Mouse (Mus musculus): ENCODE data around the gene Cped1. TPM values are rescaled to one million over a fixed set of nuclear protein-coding genes. Genes with fewer than 3 reads are reported as not detected.
"Not testable (repeated sequence)": the region's sequence is repeated elsewhere in the genome, so short reads cannot be mapped to it uniquely, and the experiment has no call there.

Cped1 gene
- total RNA-seq, 2 experiments from 2014 or later, result 2.2 TPM

DNA sequence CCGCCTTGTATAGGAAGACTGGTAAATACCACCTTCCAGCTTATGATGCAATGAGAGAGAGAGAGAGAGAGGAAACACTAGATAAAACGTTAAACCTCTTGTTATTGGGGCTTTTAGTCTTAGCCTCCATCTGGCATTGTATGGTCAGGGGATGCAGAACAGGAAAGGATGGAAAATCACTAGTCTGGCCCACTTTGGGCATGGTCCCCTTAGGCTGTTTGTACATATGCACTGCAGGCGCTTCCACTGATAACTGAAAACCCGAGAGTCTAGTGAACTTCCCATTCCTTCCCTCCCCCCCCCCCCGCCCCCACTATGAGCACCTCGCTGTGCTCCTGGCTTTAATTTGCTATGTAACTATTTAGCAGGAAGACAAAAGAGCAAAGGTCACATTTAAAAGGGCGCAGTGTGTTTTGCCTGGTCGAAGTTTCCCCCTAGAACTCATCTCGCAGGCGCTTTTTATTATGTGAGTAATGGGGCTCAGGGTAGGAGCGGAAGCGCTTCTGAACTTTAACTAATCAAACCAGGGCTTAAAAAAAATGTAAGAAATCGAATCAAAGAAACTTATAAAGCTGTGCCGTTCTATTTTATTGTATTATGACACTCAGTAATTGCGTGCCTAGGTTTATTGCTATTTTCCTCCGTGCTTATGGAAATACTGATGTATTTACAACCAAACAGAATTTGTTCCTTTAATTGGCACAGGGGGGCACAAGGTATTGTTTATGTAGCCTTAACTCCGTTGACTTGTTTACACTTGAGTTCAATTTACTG lies 40.1 kb downstream of the Cped1 start:
- DNase-seq (ENCODE audit: low spot score in 2 of 2), result no peak

DNA sequence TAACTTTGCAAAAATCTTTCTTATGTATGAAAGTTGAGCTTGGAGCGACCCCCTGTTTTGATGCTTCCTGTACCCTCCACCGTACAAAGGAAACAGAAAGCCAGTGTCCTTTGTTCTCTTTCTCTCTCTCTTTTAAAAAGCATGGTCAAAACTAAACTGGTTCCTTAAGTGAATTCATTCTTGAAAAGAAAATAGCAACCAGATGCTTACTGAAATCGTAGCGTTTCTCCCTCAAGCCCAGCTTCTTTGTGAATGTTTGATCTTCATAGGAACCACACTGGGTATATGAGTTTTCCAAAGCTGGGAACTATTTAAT lies 40.6 kb downstream of the Cped1 start:
- DNase-seq (ENCODE audit: low spot score in 2 of 2), result no peak

DNA sequence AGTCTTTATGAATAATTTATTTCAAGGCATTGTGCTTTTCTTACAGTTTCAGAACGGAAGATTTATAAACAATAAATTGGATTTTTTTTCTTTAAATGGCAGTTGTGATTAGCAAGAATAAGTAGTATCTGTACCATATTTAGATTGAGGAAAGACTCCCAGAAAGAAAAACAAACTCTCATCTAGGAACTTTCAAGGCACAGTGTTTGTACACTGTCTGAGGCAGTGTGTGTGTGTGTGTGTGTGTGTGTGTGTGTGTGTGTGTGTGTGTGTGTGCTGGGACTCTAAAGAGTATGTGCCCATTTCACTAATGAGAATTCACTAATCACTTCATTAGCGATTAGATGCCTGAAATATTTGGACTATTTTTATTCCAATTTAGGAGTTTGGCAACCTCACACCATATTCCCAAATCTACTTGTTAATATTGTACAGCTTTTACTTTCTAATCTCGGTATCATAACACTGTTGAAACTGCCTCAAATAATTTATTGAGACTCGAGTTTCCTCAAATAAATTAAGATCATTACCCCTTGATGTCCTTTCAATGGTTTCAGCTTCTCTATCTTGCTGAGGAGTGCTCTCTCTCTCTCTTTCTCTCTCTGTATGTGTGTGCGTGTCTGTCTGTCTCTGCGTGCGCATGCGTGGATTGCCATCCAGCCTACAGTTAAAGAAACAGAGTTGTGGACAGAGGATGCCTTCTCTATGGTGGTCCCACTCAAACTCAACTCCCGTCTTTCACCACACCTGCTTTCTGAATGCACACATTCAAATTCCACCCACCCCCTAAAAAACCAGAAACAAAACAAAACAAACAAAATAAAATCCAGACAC lies 41.3 kb downstream of the Cped1 start:
- DNase-seq (ENCODE audit: low spot score in 2 of 2), result no peak

DNA sequence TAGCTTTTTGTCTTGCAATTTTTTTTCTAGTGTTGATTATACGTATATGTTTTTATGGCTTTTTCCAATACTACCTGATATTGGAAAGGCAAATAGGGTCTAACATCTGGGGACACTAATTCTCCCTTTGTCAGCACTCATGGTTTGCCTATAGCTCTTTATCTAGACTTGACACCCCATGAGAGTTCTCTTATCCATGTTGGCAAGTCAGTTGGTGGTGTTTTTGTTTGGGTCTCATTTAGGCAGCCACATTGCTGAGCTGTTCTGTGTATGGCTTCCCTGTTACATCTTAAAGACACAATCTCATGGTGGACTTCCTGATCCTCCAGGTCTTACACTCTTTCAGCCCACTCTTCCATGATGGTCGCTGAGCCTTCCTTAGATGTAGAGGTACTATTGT lies 42.1 kb downstream of the Cped1 start:
- DNase-seq (ENCODE audit: low spot score in 2 of 2), result no peak

DNA sequence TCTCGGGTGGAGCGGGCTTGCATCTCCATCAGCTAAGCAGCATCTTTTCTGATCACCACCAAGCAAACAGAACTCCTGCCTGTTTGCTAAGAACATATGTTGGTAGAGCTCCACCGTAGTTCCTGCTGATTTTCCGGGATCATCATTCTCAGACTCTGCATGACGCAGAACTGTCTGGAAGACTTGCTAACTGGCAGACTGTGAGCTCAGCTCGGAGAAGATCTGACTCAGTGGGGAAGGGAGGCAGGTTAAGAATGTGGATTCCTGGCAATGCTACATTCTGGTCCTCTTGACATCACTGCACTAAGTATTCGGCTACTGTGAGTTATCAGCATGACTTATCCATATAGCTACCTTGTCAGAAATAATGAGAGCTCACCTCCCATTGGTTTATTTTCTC lies 44.7 kb downstream of the Cped1 start:
- DNase-seq (ENCODE audit: low spot score in 2 of 2), result peak; percentile 2 to 7

DNA sequence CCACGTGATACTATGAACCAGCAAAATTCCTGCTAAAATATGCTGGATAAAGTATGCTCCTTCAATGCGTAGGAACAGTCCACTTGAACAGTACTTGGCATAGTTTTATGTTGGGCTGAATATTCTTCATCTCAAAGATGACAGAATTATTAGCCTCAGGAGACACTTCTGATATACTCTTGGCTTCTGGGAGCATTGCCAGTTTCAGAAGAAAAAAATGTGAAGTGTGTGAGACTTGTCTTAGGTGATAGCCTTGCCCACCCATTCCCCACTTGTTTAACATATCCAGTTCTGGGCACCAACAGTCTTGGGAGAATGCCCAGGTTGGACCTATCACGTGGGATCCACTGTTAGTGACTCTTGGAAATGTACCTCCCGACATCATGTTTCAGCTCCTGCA lies 47.5 kb downstream of the Cped1 start:
- no peak for DNase-seq (ENCODE audit: low spot score in 2 of 2)

DNA sequence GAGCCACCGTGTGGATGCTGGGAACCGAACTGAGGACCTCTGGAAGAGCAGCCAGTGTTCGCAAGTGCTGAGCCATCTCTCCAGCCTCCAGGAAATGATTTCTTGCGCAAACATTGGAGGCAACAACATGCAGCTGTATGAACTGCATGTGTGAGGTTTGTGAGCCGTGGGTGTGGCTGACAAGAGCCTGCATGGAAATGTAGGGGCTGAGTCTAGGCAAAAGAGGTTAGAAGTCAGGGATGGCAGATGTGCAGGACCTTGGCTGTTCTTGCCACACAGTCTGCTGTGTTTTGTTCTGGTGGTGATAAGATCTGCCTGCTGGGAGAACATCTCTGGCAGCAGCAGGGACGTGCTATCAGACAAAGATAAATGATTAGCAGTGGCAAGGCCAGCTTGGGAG lies 49.7 kb downstream of the Cped1 start:
- no peak for DNase-seq (ENCODE audit: low spot score in 2 of 2)

DNA sequence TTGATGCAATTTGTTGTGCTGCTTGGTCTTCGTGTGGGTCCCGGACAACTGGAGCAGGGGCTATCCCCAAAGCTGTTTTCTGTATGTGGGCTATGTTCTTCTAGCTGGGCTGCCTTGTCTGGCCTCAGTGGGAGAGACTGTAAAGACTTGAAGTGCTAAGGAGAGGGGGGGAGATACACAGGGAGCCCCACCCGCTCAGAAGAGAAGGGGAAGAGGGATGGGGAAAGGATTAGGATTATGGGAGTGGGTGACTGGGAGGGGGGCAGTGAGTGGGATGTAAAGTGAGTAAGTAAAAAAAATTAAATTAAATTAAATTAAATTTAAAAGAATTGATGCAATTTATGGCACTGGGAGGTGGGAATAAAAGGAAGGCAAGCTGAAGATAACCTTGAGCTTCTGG lies 50.2 kb downstream of the Cped1 start:
- DNase-seq (ENCODE audit: low spot score in 2 of 2), result no peak

DNA sequence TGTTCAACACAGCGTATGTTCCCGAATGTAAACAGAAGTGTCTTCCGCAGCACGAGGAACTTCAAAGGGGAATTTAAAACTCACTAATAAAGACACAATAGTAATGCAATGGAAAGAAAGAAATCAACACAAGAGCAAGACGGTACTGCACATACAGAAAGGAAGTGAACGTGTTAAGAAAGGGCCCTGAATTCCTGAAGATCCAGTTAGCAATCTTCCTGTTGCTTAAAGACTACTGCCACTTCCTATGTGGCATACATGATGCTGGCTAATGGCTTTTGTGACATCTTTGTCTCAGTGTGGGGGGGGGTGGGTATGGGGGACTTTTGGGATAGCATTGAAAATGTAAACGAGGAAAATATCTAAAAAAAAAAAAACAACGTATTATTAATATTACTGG lies 50.7 kb downstream of the Cped1 start:
- no peak for DNase-seq (ENCODE audit: low spot score in 2 of 2)

DNA sequence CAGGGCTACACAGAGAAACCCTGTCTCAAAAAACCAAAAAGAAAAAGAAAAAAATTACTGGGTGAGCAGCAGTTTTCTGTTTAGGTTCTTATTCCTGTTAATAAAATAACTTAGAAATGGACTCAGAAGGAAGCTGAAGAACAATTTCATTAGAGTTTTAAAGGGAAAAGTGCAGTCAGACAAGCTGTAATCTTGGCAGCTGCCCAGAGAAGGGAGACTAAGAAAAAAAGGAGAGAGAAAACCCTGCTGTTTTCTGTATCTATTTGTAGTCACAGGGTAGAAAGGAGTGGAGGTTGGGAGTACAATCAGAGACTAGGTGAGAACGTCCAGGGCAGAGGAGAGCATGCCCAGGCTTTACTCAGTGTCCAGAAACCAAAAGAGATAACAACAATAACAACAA lies 51.2 kb downstream of the Cped1 start:
- DNase-seq (ENCODE audit: low spot score in 2 of 2), result no peak

DNA sequence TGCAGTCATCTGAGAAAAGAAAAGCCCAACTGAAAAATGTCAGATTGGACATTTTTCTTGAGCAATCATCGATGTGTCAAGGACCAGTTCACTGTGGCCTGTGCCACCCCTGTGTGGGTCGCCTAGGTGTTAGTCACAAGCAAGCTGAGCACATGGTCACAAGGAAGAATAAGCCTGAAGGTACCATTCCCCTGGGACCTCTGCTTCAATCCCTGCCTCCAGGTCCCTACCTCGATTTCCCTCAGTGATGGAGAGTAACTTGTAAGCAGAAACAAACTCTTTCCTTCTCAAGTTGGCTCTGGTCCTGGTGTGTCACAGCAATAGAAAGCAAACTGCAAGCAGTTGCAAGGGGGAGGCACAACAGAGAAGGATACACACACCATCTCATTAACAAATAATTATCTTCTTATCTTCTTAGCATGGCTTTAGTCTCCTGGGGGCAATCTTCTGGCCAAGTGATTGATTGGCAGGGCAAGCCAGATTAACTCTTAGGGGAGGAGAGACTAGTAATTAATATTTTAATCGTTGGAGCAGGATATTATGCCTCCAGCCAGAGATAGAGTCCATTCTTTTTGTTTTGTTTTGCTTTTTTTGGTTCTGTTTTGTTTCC lies 51.8 kb downstream of the Cped1 start:
- DNase-seq (ENCODE audit: low spot score in 2 of 2), result no peak

DNA sequence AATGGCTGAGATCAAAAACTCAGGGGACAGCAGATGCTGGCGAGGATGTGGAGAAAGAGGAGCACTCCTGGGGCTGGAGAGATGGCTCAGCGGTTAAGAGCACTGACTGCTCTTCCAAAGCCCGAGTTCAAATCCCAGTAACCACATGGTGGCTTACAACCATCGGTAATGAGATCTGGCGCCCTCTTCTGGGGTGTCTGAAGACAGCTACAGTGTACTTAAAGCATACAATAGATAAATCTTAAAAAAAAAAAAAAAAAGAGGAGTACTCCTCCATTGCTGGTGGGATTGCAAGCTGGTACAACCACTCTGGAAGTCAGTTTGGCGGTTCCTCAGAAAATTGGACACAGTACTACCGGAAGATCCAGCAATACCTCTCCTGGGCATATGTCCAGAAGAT lies 54.0 kb downstream of the Cped1 start:
- not testable (repeated sequence) for DNase-seq (ENCODE audit: low spot score in 2 of 2)

DNA sequence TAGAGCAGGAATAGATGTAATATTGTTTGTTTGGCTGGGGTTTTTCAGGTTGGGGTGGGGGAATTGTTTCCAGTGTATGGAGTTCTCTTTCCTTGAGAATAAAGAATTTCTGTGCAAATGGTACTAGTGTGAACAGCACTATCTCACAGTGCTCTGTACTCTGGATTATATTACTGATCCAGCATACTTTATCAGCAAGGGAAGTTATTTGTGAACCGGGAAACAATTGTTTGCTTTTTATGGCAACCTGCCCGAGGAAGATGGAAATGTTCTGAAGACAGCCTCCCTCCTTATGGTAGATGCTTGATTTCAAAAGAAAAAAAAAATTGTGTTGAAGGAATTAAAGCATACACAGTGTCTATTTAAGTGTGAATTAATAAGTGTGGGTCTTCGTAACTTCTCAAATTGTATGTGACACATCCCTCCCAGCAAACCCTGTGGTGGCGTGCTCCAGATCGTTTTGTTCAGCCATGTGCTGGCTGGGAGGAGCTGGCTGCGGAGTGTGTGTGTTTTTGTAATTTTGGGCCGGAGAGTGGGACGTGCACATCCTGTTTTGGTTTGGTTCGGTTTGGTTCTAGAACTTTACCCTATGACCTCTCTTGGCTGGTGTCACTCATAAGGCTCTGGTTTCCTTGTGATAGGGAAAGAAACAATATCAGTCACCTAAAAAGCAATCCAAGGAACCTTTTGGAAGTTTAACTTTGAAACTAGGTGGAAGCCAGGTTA lies 59.3 kb downstream of the Cped1 start:
- no peak for DNase-seq (ENCODE audit: low spot score in 2 of 2)

DNA sequence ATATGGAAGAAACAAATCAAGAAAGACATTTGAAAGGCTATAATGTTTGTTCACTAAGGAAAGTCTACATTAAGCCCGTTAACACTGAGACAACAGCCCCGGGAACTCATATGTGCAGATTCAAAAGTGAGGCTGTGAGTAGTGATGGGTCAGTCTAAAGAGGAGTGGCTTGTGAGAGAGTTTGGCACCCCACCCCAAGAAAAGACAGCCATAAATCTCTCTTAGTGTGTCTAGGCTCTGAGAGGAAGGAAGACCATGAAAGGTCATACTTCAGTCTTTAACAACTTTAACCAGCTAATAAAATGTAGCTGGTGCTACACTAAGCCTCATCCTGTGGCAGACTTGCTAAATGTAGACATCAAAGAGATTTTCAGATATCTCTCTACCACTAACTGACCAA lies 61.4 kb downstream of the Cped1 start:
- no peak for DNase-seq (ENCODE audit: low spot score in 2 of 2)

DNA sequence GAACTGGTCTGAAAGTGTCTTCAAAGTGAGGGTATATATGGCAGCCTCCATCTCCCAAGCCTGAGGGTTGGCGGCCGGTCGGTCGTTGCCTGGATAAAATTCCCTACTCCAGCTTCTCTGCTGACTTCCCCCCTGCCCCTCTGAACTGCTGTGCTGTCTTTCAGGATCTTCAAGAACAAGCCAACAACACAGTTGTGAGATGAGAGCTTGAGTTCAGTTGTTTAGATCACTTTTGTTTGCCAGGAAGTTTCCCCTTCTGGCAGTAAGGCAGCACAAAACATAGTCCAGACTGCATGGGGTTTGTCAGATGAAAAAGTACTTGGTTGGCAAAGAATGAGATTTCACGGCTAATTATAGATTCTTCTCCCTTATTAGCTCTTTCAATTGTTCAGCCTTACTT lies 63.4 kb downstream of the Cped1 start:
- DNase-seq (ENCODE audit: low spot score in 2 of 2), result no peak

DNA sequence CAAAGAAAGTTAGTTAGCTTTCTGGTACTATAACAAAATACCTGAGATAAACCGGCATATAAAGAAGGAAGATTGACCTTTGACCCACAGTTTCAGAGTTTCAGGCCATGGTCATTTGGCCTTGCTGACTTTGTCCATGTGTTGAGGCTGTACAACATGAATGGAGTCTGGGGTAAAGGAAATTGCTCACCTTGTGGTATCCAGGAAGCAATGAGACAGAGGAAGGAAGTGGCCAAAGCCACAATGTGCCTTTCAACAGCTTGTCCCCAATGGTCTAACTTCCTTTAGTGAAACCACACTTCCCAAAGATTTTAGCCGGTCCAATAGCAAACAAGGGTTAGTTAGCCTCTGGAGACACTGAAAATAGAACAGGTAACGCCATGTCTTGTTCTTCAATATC lies 65.8 kb downstream of the Cped1 start:
- DNase-seq (ENCODE audit: low spot score in 2 of 2), result no peak

DNA sequence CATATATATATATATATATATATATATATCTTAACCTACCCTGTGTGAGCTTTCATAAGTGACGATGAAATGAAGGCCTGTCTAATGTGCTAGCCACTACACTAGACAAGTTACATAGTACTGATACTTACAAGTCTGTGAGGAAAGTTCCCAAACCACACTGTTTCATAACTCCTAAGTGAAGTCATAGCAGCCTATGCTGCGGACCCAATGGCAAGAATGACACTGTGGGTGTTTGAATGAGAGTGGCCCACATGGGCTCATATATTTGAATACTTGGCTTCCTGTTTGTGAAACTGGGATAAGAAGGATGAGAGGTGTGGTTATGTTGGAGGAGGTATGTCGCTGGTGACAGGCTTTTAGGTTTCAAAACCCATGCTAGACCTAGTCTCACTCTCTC lies 67.3 kb downstream of the Cped1 start:
- no peak for DNase-seq (ENCODE audit: low spot score in 2 of 2)

DNA sequence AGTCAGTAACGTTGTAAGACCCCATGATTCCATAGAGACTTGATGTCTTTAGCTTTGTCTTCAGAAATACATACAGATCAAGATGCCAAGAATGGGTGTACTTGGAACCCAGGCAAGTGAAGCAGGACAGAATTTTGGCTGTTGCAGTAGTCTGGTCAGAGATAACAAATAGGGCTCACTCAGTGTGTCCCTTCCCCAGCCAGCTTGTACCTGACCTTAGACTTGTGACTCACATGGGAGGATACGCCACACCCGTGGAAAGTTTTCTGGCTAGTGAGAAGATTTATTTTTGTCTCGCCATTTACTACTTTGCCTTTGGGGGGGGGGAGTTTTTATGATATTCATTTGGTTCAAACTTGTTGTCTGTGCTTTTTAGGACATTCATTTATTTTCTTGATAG lies 78.6 kb downstream of the Cped1 start:
- no peak for DNase-seq (ENCODE audit: low spot score in 2 of 2)

DNA sequence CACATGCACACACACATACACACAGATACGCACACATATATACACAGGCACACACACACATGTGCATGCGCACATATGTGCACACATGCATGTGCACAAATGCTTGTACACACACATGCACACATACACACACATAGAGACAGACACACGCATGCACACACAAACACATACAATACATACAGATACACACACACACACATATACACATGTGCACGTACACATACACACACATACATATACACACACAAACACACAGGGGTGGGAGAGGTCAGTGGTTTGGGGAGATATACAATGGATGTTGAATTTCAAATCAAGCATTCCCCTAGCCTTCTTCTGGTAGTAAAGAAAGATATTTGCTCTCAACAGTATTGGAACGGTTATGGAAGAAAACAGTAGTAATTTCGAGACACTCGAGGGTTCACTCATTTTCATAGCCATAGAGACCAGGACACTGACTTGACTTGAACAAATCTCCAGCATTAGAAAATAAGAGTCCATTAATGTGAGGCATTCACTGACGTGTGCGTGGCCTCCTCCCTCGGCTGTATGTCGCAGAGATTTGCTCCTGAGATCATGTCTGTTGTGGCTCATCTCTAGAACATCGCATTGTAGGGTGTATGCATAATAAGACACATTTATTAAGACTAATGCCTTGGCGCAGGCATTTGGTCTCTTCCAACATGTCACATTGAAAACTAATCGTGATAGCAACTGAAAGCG lies 85.0 kb downstream of the Cped1 start:
- DNase-seq (ENCODE audit: low spot score in 2 of 2), result no peak

DNA sequence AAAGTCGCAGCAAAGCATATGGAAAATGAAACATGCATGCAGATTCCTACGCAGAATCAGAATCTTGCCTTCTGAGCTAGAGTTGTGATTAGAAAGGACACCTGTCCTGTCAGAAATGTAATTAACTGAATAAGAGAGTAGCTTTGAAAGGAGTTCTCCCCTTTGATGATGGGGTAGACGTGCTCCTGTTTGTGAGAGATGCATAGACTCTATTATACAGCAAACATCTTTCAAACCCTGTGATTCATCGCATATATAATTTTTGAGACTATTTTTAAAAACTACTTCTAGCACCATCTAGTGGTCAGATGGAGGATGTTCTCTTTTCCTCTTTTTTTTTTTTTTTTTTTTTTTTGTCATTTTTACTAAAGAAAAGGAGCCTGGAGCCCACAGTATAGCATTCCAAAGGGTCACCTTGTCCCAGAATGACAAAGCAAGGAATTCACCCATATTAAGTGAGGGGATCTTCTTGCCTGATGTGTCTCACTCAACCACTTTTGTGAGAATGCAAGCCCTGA lies 85.7 kb downstream of the Cped1 start:
- DNase-seq (ENCODE audit: low spot score in 2 of 2), result peak; percentile 2 to 41

DNA sequence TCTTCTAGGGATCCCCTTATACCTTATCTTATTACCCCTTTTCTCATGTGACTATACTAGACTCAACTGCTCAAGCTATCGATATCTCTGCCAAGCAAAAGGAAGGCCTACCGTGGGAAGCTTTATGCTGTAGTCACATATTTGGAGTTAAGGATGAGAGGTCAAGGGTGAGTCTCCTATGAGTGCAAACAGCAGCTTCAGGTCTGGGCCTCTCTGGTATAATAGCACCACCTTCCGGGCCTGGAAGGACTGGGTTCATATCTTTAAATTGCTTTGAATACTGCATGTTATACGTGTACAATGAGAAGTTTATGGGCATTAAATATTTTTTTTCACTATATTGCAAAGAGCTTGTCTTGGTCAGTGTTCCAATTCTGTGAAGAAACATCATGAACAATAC lies 87.0 kb downstream of the Cped1 start:
- no peak for DNase-seq (ENCODE audit: low spot score in 2 of 2)

All from layer of hippocampus, adult 18-20 months (tissue).